Mouse (Mus musculus): ENCODE data around the gene Btbd19.
A peak's percentile ranks its signal among the peaks of the same experiment; 100 is the strongest.

The Btbd19 gene

DNA sequence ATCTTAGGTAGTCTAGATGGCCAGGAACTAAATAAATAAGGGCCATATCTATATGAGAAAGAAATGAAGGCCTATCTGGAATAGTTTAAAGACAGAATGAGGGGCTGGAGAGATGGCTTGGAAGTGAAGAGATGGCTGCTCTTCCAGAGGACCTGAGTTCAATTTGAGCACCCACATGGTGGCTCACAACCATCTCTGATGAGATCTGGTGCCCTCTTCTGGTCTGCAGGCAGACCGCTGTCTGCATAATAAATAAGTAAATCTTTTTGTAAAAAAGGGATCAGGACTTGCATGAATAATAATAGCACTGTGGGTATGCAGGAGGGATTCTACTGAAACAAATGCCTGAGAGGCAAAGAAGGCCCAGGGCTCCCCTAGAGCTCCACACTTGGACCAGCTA, 12.3 kb downstream of the Btbd19 start:
- no peak for DNase-seq (ENCODE audit: low spot score)

DNA sequence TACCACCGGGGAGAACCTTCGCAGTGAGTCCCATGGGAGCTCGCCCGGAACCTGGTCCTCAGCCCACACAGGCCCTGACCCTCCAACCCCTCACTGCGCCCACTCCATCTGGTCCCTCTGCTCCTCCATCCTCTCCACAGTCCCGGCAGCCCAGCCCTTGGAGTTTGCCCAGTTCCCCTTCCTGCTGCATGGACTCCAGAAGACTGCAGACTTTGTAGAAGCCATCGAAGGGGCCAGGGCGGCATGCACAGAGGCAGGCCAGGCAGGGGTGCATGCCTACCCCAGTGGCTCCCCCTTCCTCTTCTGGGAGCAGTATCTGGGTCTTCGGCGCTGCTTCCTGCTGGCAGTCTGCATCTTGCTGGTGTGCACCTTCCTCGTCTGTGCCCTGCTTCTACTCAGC, 14.5 kb downstream of the Btbd19 start:
- DNase-seq (ENCODE audit: low spot score): no peak

DNA sequence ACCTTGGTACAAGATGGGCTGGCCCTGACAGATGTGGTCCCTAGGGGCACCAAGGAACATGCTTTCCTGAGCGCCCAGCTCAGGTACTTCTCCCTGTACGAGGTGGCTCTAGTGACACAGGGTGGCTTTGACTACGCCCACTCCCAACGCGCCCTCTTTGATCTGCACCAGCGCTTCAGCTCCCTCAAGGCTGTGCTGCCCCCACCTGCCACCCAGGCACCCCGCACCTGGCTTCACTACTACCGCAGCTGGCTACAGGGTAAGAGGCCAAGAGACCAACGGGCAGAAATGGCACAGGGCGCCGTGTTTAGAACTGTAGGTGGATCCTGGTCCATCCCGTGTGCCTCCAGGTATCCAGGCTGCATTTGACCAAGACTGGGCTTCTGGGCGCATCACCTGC, 15.3 kb downstream of the Btbd19 start:
- no peak for DNase-seq (ENCODE audit: low spot score)

- DNase-seq (ENCODE audit: low spot score): no peak
Observed at GRCm38 (mm10) chr4:117109330-117109729, 16.2 kb downstream of the Btbd19 start.

DNA sequence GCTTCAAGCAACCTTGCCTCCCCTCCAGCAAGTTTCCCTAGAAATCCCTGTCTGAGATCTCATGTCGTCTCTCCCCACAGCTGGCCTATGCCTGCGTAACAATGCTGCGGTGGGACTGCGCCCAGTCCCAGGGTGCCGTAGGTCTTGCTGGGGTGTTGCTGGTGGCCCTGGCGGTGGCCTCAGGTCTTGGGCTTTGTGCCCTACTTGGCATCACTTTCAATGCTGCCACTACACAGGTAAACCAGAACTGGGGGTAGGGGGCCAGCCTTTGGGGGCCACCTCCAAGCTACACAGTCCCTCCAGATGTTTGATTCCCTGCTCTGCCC, 17.0 kb downstream of the Btbd19 start:
- DNase-seq (ENCODE audit: low spot score): no peak

GRCm38 (mm10) chr4:117107813-117108523, 17.6 kb downstream of the Btbd19 start:
- DNase-seq (ENCODE audit: low spot score): no peak

DNA sequence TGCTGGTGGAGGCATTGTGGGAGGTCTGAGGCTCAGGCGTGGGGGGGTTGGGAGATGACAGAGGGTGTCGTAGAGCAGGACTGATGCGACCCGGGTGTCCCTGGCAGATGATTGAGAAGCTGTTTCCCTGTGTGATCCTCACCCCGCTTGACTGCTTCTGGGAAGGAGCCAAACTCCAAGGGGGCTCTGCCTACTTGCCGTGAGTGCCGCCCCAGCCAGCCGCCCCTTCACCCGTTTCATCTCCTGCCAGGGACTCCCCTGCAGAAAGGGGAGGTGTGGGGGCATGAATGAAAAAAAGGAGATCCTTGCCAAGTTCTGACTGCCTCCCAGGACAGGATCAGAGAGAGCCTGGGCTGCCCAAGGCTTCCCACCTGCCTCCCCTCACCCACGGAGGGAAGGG, 20.4 kb downstream of the Btbd19 start:
- DNase-seq (ENCODE audit: low spot score): no peak

GRCm38 (mm10) chr4:117104672-117105071, 20.9 kb downstream of the Btbd19 start:
- no peak for DNase-seq (ENCODE audit: low spot score)

GRCm38 (mm10) chr4:117101218-117101617, 24.3 kb downstream of the Btbd19 start:
- DNase-seq (ENCODE audit: low spot score): no peak

DNA sequence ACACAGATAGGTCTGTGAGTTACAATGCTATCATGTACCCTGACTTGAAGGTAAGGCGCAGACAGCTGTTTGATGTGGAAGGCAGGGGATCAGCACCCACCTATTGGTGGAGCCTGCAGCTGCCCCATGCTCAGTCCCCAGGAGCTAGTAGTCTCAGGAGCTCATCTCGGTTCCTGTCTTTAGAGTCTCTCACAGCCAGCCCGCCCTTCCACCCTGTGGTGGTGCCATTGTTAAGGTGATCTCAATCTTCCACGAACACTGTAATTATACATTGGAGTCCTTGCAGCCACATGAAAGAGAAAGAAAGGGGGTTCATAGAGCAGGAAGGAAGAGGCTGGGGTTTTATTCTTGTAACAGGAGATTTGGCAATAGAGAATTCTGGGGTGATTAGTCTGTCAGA, 25.5 kb downstream of the Btbd19 start:
- DNase-seq (ENCODE audit: low spot score): no peak

DNA sequence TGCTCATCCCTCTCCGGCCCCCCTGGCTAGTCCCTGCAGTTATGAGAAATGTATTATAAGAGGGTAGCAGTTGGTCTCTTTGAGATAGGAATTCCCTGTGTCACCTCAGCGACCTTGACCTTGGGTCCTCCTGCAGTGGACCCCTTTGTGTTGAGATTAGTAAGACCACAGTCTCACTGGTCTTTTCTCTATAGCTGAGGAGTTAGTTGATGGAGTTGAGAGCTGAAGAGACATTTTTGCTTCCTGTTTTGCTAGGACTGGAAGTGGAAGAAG, 26.8 kb downstream of the Btbd19 start:
- no peak for DNase-seq (ENCODE audit: low spot score)

- DNase-seq (ENCODE audit: low spot score): no peak
Observed at GRCm38 (mm10) chr4:117097969-117098763, 27.4 kb downstream of the Btbd19 start.

DNA sequence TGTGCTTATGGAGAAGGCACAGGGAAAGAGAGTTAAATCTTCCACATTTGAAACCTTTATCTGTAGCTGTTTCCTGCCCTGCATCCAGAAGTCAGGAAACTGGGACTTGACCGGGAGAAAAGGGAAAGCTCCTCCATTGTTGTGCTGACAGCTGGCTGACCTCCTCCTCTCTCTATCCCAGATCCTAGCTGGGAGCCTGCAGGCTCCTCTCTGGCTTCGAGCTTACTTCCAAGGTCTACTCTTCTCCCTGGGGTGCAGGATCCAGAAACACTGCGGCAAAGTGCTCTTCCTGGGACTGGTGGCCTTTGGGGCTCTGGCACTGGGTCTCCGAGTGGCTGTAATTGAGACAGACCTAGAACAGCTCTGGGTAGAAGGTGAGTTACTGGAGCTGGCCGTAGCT, 28.9 kb downstream of the Btbd19 start:
- no peak for DNase-seq (ENCODE audit: low spot score)

GRCm38 (mm10) chr4:117095551-117096452, 29.7 kb downstream of the Btbd19 start, which contains the start of gene Ptch2:
Ptch2 (plus strand) TSS chr4:117096075.
- peak; percentile 88 for DNase-seq (ENCODE audit: low spot score)

- DNase-seq (ENCODE audit: low spot score): no peak
Observed at GRCm38 (mm10) chr4:117094626-117095361, 30.7 kb downstream of the Btbd19 start.

- no peak for DNase-seq (ENCODE audit: low spot score)
Observed at GRCm38 (mm10) chr4:117090586-117090985, 34.9 kb downstream of the Btbd19 start.

- DNase-seq (ENCODE audit: low spot score): no peak
Observed at GRCm38 (mm10) chr4:117087948-117088640, 37.4 kb downstream of the Btbd19 start.

DNA sequence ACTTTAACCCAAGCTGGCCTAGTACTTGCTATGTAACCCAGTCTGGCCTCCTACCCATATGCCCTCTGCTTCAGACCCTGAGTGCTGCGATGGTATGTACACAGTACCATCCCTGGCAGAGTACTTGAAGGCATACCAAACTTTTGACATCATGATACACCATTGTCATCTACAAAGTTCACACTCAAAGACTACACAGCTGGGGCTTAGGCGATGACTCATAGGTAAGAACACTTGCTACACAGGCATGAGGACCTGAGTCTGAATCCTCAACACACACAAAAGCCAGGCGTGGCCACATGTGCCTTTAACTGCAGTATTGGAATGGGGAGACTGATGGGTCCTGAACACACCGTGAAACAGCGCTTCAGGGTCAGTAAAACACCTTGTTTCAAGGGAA, 54.3 kb downstream of the Btbd19 start:
- no peak for DNase-seq (ENCODE audit: low spot score)

GRCm38 (mm10) chr4:117070624-117071023, 54.9 kb downstream of the Btbd19 start:
- DNase-seq (ENCODE audit: low spot score): no peak

GRCm38 (mm10) chr4:117069647-117070046, 55.9 kb downstream of the Btbd19 start:
- DNase-seq (ENCODE audit: low spot score): no peak

Measured in ovary, postnatal 14 days (tissue).